Mouse (Mus musculus) G1E (cell line): ENCODE results near the gene Mcoln1. TPM values are rescaled to one million over a fixed set of nuclear protein-coding genes. Genes with fewer than 3 reads are reported as not detected.

Source experiments
- ATAC-seq: 2 replicates; pipeline ENCODE4 v1.8.0; 2016; ENCODE audit warnings: mild to moderate bottlenecking; ENCODE audit not compliant: insufficient number of reproducible peaks, poor library complexity, low FRiP score, severe bottlenecking; ENCODE audit errors: extremely low read depth
- DNase-seq: peaks from one replicate; pipeline ENCODE4 v3.0.0; 2012; ENCODE audit warnings: low spot score
- H3K27me3 ChIP-seq: 2 replicates; pipeline ENCODE4 v1.6.1; 2012; ENCODE audit warnings: mild to moderate bottlenecking, low read length, inconsistent platforms; ENCODE audit not compliant: insufficient read depth
- H3K36me3 ChIP-seq: replicated peaks from 2 replicates; pipeline ENCODE3; 2012; ENCODE audit warnings: mild to moderate bottlenecking, inconsistent platforms
- H3K4me1 ChIP-seq: 2 replicates; pipeline ENCODE4 v1.6.1; 2012; ENCODE audit warnings: low read depth, low read length, inconsistent platforms, mixed read lengths; ENCODE audit not compliant: insufficient read depth
- H3K4me3 ChIP-seq: 2 replicates; pipeline ENCODE4 v1.5.1; 2012; ENCODE audit warnings: low read depth, mild to moderate bottlenecking, inconsistent platforms, low read length, moderate library complexity, mixed read lengths
- H3K9me3 ChIP-seq: replicated peaks from 2 replicates; pipeline ENCODE4 v1.6.1; 2012; ENCODE audit warnings: inconsistent platforms
- CTCF ChIP-seq: IDR thresholded peaks from 2 replicates; pipeline ENCODE4 v1.5.1; 2012; ENCODE audit warnings: low read depth, low read length, inconsistent platforms, mixed read lengths
- GATA1 ChIP-seq: IDR thresholded peaks from 2 replicates; pipeline ENCODE4 v1.6.1; 2012; ENCODE audit warnings: borderline replicate concordance, low read length, inconsistent platforms, mixed read lengths
- GATA2 ChIP-seq: IDR thresholded peaks from 2 replicates; pipeline ENCODE4 v1.6.1; 2012; ENCODE audit warnings: low read depth, low read length, inconsistent platforms, borderline replicate concordance
- POLR2AphosphoS5 ChIP-seq: IDR thresholded peaks from 2 replicates; pipeline ENCODE4 v1.6.1; 2012; ENCODE audit warnings: low read depth, low read length, inconsistent platforms; ENCODE audit not compliant: insufficient replicate concordance
- TAL1 ChIP-seq: conservative IDR thresholded peaks from 2 replicates; pipeline ENCODE4 v1.6.1; 2012; ENCODE audit warnings: low read depth, low read length, inconsistent platforms, mixed read lengths
- polyA plus RNA-seq: library from polyadenylated mRNA; stranded (reverse); fragments of >175 nt; gene quantifications from 2 replicates; pipeline ENCODE4 v1.2.3, GENCODE M21; 2012
- total RNA-seq, 2 experiments: library from RNA; stranded (forward) in 1 of 2; stranded (reverse) in 1 of 2; fragments of 200-1000 nt in 1 of 2; fragments of >200 nt in 1 of 2; fragmentation: Nextera tagmentation in 1 of 2; gene quantifications; 2 replicates each; pipeline ENCODE4 v1.2.3; 2014 to 2017

Mcoln1 gene
- total and polyA plus RNA-seq, 3 experiments, result 41.5 to 144 (median 42.4) TPM

DNA sequence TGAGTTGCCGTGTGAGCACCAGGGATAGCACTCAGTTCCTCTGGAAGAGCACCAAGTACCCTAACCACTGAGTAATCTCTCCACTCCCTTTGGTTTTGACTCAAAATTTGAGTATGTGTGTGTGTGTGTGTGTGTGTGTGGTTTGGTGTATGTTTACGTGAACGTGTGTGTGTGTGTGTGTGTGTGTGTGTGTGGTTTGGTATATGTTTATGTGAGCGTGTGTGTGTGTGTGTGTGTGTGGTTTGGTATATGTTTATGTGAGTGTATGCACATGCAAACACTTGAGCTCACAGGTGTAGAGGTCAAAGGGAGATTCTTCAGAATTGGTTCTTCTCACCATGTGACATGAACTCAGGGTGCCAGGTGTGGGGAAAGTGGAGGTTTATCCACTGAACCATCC is 55.9 kb downstream of the Mcoln1 start:
- Histone ChIP-seq H3K9me3 (no peaks in the 10 kb centered on the region), H3K4me3 (no peak overlapping the region), H3K4me1 (no peaks in the 10 kb centered on the region), H3K36me3 (no peaks in the 10 kb centered on the region), H3K27me3 (0 out of 2 replicates have a peak, but pooled peaks cover 5% of the 10 kb centered on the region)
- no peak for TF ChIP-seq CTCF
- no peak for TF ChIP-seq POLR2AphosphoS5
- no peak for TF ChIP-seq TAL1
- TF ChIP-seq GATA2, result no peak
- TF ChIP-seq GATA1, result no peak
- ATAC-seq (no peak), DNase-seq (no peak)

Other genes with a start within 250 kb of the Mcoln1 start
- 2.1 TPM in 1 of 2 replicates, not detected in the other for gene Insr, start 220.8 kb upstream of the Mcoln1 start, total RNA-seq (2014; fragmentation: Nextera tagmentation)
- 0.23 and 0.38 TPM in 2 replicates for gene Insr, start 220.8 kb upstream of the Mcoln1 start, total RNA-seq (2017)
- gene Insr, start 220.8 kb upstream of the Mcoln1 start, polyA plus RNA-seq, result 0.02 TPM in 2 replicates
- 0.24 TPM in 1 of 2 replicates, not detected in the other for gene A430078G23Rik, start 147.0 kb upstream of the Mcoln1 start, total RNA-seq (2014; fragmentation: Nextera tagmentation)
- 0.44 and 0.46 TPM in 2 replicates for gene A430078G23Rik, start 147.0 kb upstream of the Mcoln1 start, total RNA-seq (2017)
- 0.15 and 0.20 TPM in 2 replicates for gene A430078G23Rik, start 147.0 kb upstream of the Mcoln1 start, polyA plus RNA-seq
- 13.0 and 13.1 TPM in 2 replicates for gene Arhgef18, start 107.5 kb upstream of the Mcoln1 start, total RNA-seq (2014; fragmentation: Nextera tagmentation)
- 12.4 and 13.3 TPM in 2 replicates for gene Arhgef18, start 107.5 kb upstream of the Mcoln1 start, total RNA-seq (2017)
- gene Arhgef18, start 107.5 kb upstream of the Mcoln1 start, polyA plus RNA-seq, result 37.6 and 47.7 TPM in 2 replicates
- 5.0 and 5.6 TPM in 2 replicates for gene Pex11g, start 32.8 kb upstream of the Mcoln1 start, total RNA-seq (2014; fragmentation: Nextera tagmentation)
- 1.9 and 2.1 TPM in 2 replicates for gene Pex11g, start 32.8 kb upstream of the Mcoln1 start, total RNA-seq (2017)
- 1.1 and 1.2 TPM in 2 replicates for gene Pex11g, start 32.8 kb upstream of the Mcoln1 start, polyA plus RNA-seq
- gene Tex45, start 29.6 kb upstream of the Mcoln1 start, total RNA-seq (2014; fragmentation: Nextera tagmentation), result not detected in 2 replicates
- gene Tex45, start 29.6 kb upstream of the Mcoln1 start, total RNA-seq (2017), result 0.11 TPM in 1 of 2 replicates, not detected in the other
- gene Tex45, start 29.6 kb upstream of the Mcoln1 start, polyA plus RNA-seq, result not detected in 2 replicates
- 25.7 and 26.6 TPM in 2 replicates for gene Zfp358, start 7.3 kb upstream of the Mcoln1 start, total RNA-seq (2014; fragmentation: Nextera tagmentation)
- 6.6 and 7.4 TPM in 2 replicates for gene Zfp358, start 7.3 kb upstream of the Mcoln1 start, total RNA-seq (2017)
- gene Zfp358, start 7.3 kb upstream of the Mcoln1 start, polyA plus RNA-seq, result 19.2 and 22.7 TPM in 2 replicates
- 39.8 and 61.5 TPM in 2 replicates for gene Pnpla6, start 14.9 kb downstream of the Mcoln1 start, total RNA-seq (2014; fragmentation: Nextera tagmentation)
- gene Pnpla6, start 14.9 kb downstream of the Mcoln1 start, total RNA-seq (2017), result 33.9 and 34.3 TPM in 2 replicates
- 21.4 and 25.1 TPM in 2 replicates for gene Pnpla6, start 14.9 kb downstream of the Mcoln1 start, polyA plus RNA-seq
- not detected in 2 replicates for gene C330021F23Rik, start 67.5 kb downstream of the Mcoln1 start, total RNA-seq (2014; fragmentation: Nextera tagmentation)
- 0.49 and 1.2 TPM in 2 replicates for gene C330021F23Rik, start 67.5 kb downstream of the Mcoln1 start, total RNA-seq (2017)
- gene C330021F23Rik, start 67.5 kb downstream of the Mcoln1 start, polyA plus RNA-seq, result not detected in 2 replicates
- gene Camsap3, start 86.8 kb downstream of the Mcoln1 start, total RNA-seq (2014; fragmentation: Nextera tagmentation), result not detected in 2 replicates
- gene Camsap3, start 86.8 kb downstream of the Mcoln1 start, total RNA-seq (2017), result not detected in 2 replicates
- not detected in 2 replicates for gene Camsap3, start 86.8 kb downstream of the Mcoln1 start, polyA plus RNA-seq
- gene Xab2, start 120.9 kb downstream of the Mcoln1 start, total RNA-seq (2014; fragmentation: Nextera tagmentation), result 35.4 and 38.8 TPM in 2 replicates
- 47.1 and 48.4 TPM in 2 replicates for gene Xab2, start 120.9 kb downstream of the Mcoln1 start, total RNA-seq (2017)
- gene Xab2, start 120.9 kb downstream of the Mcoln1 start, polyA plus RNA-seq, result 47.9 and 48.9 TPM in 2 replicates
- 25.8 and 52.9 TPM in 2 replicates for gene Pet100, start 121.1 kb downstream of the Mcoln1 start, total RNA-seq (2014; fragmentation: Nextera tagmentation)
- 116 and 136 TPM in 2 replicates for gene Pet100, start 121.1 kb downstream of the Mcoln1 start, total RNA-seq (2017)
- gene Pet100, start 121.1 kb downstream of the Mcoln1 start, polyA plus RNA-seq, result 17.7 and 22.2 TPM in 2 replicates
- gene Pcp2, start 125.1 kb downstream of the Mcoln1 start, total RNA-seq (2014; fragmentation: Nextera tagmentation), result not detected in 2 replicates
- 0.38 TPM in 1 of 2 replicates, not detected in the other for gene Pcp2, start 125.1 kb downstream of the Mcoln1 start, total RNA-seq (2017)
- not detected in 2 replicates for gene Pcp2, start 125.1 kb downstream of the Mcoln1 start, polyA plus RNA-seq
- gene Stxbp2, start 130.5 kb downstream of the Mcoln1 start, total RNA-seq (2014; fragmentation: Nextera tagmentation), result 224 and 287 TPM in 2 replicates
- gene Stxbp2, start 130.5 kb downstream of the Mcoln1 start, total RNA-seq (2017), result 181 and 203 TPM in 2 replicates
- 399 and 514 TPM in 2 replicates for gene Stxbp2, start 130.5 kb downstream of the Mcoln1 start, polyA plus RNA-seq
- not detected in 2 replicates for gene Retn, start 155.3 kb downstream of the Mcoln1 start, total RNA-seq (2014; fragmentation: Nextera tagmentation)
- not detected in 2 replicates for gene Retn, start 155.3 kb downstream of the Mcoln1 start, total RNA-seq (2017)
- gene Retn, start 155.3 kb downstream of the Mcoln1 start, polyA plus RNA-seq, result not detected in 2 replicates
- not detected in 2 replicates for gene Mcemp1, start 165.3 kb downstream of the Mcoln1 start, total RNA-seq (2014; fragmentation: Nextera tagmentation)
- 0.11 TPM in 1 of 2 replicates, not detected in the other for gene Mcemp1, start 165.3 kb downstream of the Mcoln1 start, total RNA-seq (2017)
- gene Mcemp1, start 165.3 kb downstream of the Mcoln1 start, polyA plus RNA-seq, result not detected in 2 replicates
- not detected in 2 replicates for gene Fcor, start 171.9 kb downstream of the Mcoln1 start, total RNA-seq (2014; fragmentation: Nextera tagmentation)
- gene Fcor, start 171.9 kb downstream of the Mcoln1 start, total RNA-seq (2017), result not detected in 2 replicates
- not detected in 2 replicates for gene Fcor, start 171.9 kb downstream of the Mcoln1 start, polyA plus RNA-seq
- 12.9 and 15.5 TPM in 2 replicates for gene Trappc5, start 175.8 kb downstream of the Mcoln1 start, total RNA-seq (2014; fragmentation: Nextera tagmentation)
- 22.3 and 24.4 TPM in 2 replicates for gene Trappc5, start 175.8 kb downstream of the Mcoln1 start, total RNA-seq (2017)
- 16.5 and 20.2 TPM in 2 replicates for gene Trappc5, start 175.8 kb downstream of the Mcoln1 start, polyA plus RNA-seq
- gene Fcer2a, start 193.7 kb downstream of the Mcoln1 start, total RNA-seq (2014; fragmentation: Nextera tagmentation), result not detected in 2 replicates
- 0.06 TPM in 1 of 2 replicates, not detected in the other for gene Fcer2a, start 193.7 kb downstream of the Mcoln1 start, total RNA-seq (2017)
- not detected in 2 replicates for gene Fcer2a, start 193.7 kb downstream of the Mcoln1 start, polyA plus RNA-seq
- gene Clec4g, start 220.2 kb downstream of the Mcoln1 start, total RNA-seq (2014; fragmentation: Nextera tagmentation), result not detected in 2 replicates
- gene Clec4g, start 220.2 kb downstream of the Mcoln1 start, total RNA-seq (2017), result 0.11 TPM in 1 of 2 replicates, not detected in the other
- not detected in 2 replicates for gene Clec4g, start 220.2 kb downstream of the Mcoln1 start, polyA plus RNA-seq
- gene Cd209a, start 248.5 kb downstream of the Mcoln1 start, total RNA-seq (2014; fragmentation: Nextera tagmentation), result not detected in 2 replicates
- gene Cd209a, start 248.5 kb downstream of the Mcoln1 start, total RNA-seq (2017), result 0.17 TPM in 1 of 2 replicates, not detected in the other
- gene Cd209a, start 248.5 kb downstream of the Mcoln1 start, polyA plus RNA-seq, result not detected in 2 replicates